Mouse (Mus musculus) thymus, postnatal 10 days (tissue): ENCODE results near the gene Lingo1.

ENCODE experiments used
- DNase-seq, 2 experiments: peaks; one replicate each; pipeline ENCODE4 v3.0.0; 2021; ENCODE audit warnings: low spot score in 2 of 2

Gene Lingo1

GRCm38 (mm10) chr9:56635121-56635497, 161.2 kb downstream of the Lingo1 start:
- DNase-seq, result no peak

DNA sequence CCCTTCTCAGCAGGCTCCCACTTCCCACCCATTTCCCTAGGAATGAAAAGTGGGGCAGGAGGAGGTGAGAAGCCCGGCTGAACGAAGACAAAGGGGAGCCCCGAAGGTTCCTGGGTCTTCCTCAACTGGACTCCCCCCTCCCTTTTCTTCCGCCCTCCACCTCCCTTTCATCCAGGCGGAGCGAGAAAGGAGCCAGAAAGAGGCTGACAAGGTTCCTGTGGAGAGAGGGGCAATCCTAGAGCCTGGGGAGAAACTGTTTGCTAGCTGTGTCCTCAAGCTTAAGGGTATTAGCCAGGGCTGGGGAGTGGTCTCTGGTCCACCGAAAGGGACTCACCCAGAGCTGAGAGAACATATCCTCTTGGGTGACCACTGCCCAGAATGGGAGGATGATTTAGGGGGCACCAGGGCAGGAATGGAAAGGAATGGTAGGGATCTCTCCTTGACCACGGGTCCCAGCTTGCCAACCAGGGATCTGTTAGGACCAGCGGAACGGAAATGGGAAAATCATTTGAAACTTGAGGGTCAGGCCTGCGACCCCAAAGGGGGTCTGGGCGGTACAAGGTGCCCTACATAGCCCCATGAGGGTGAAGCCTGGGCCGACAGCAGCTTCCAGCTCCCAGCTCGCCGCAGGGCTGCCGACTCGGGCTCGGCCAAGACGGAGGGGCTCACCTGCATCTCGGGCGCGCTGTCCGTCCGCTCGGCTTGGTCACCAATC, 161.7 kb downstream of the Lingo1 start:
- no peak for DNase-seq

GRCm38 (mm10) chr9:56633449-56634225, 162.6 kb downstream of the Lingo1 start:
- no peak for DNase-seq

DNA sequence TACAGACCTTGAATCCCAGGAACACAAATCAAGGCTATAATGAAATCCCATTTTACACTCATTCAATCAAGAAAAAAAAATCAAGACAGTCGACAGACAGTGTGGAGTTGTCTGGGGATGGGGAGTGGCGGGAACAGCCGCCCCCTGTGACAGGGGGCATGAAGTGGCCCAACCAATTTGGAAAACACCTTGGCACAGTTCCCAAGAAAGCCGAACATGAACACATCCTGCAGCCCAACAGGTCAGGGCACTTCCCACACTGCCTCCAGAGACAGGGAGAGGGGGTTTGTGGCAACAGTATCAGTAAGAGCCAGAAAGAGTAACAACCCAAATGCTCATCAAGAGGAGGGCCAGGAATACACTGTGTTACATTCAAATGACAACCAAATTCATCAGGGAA, 165.3 kb downstream of the Lingo1 start:
- no peak for DNase-seq

DNA sequence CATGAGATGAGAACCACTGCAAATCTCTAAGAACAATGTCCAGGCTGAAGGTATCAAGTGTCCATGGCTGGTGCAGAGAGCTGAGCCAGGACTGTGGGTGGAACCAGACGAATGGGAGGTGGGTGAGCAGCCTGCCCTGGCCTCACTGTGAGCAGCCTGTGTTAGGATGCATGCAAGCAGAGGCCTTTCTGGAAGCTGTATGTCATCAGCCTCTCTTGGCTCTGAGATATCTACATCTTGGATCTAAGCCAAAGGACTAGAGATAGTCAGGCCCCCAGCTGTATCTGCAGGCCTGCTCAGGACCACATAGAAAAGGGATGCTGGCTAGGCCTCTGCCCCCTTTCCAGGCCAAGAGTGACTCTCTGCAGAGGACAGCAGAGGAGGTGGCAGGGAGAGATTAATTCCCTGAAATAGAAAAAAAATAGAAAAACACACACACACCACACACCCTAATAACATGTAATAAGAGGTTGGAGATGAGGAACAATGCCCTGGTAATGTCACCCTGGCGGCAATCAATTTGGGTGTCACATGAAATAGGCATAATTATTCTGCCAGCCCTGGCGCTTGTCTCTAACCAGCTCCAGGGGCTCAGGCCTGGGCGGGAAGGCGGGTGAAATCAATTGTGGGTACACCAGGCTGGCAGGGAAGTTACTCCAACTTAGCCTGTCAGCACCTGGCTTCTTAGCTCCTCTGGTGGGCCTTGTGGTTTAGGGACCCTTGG, 166.4 kb downstream of the Lingo1 start:
- no peak for DNase-seq

GRCm38 (mm10) chr9:56627295-56627694, 169.0 kb downstream of the Lingo1 start:
- no peak for DNase-seq

GRCm38 (mm10) chr9:56624923-56625322, 171.3 kb downstream of the Lingo1 start:
- DNase-seq, result no peak

DNA sequence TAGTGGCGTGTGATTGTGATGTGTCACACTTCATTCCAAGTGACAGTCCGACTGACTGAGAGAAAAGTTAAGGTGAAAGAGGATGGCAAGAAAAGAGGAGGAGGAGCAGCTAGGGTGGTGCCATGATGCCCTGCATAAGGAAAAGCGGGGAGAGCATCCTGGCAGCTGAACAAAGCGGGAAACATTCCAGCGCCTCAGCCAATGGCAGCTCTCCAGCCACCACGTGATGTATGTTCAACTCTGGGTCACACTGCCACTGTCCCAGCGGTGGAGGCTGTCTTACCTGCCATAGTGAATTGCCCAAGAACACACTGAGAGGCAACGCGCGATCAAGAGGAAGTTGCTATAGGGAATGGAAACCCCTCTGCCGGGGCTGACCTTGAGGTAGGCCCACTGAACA, 172.9 kb downstream of the Lingo1 start:
- DNase-seq, result no peak

DNA sequence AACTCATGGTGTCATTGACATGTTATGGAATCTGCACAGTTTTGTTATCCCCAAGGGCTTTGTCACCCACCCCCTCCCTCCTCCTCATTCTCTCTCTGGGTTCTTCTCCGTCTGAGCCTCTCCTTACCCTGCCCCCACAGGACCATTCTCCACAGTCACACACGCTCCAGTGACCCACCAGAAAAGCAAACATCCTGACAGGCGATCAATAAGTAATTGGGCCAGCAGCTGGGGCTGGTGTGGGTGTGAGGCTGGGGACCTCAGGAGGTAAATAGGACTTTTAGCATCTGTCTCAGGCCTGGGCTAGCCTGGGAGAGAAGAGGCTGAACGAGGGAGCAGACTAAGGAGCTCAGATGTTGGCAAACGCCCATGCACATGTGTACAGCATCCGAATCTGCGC, 173.5 kb downstream of the Lingo1 start:
- no peak for DNase-seq

DNA sequence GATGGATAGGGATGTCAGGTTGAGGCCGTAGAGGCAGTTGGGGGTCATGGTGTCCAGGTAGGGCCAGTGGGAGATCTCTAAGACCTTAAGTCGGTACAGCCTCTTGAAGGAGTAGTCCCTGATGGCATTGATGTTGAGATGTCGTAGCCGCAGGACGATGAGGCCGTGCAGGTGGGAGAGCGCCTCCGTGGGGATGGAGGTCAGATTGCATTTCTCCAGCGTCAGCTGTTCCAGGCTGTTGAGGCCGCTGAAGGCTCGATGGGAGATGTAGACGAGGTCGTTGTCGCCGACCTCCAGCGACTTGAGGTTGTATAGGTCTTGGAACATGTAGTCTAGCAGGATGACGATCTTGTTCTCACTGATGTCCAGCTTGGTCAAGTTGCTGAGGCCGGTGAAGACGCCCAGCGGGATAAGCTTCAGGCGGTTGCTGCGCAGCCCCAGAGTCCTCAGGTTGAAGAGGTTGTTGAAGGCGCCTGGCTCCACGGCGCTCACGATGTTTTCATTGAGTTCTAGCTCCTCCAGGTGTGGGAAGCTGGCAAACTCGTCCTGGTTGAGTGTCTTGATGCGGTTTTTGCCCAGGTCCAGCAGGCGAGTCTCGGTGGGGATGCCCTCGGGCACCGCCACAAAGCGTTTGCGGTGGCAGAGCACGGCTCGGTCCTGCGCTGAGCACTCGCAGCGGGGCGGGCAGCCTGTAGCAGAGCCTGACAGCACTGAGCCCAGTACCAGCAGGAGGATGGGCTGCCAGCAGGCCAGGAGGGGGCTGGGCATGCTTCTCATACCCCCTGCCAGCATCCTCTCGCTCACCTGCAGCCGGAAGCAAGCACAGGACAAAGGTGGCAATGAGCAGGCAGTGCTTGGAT, 175.5 kb downstream of the Lingo1 start:
- no peak for DNase-seq

DNA sequence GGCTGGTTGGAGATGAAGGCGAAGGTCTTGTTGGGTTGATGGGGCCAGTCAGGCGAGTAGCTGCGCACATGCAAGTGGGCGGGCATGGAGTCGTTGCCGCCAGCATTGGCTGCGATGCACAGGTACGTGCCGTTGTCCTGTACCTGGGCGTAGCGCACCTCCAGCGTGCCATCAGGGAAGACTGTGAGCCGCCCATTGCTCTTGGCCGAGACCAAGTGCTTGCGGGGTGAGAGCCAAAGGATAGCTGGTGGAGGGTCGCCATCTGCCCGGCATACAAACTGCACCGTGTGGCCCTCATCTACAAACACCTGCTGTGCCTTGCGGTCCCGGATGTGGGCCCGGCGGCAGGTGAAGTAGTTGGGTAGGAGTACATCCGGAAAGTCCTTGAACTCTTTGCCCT, 176.6 kb downstream of the Lingo1 start:
- DNase-seq, result no peak

GRCm38 (mm10) chr9:56618660-56619059, 177.6 kb downstream of the Lingo1 start:
- DNase-seq, result no peak

DNA sequence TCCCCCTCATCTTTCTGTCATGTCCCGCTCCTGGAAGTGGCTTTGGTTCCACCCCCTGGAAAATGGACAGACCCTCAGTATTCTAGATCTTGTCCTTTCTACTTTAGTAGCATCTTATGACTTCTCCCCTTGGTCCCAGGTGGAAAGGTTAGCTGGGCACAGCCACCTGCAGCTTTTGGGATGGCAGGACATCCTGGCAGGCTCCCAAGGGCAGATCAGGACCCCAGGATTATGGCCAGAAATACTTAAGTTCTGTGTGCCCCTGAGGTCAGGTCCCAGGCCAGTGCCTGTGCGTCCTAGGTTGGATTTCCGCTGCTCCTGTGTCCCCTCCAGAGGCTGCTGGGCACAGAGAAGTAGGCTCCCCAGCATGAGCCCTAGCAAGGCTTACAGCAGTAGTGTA, 180.2 kb downstream of the Lingo1 start:
- DNase-seq, result no peak

GRCm38 (mm10) chr9:56612798-56613183, 183.5 kb downstream of the Lingo1 start:
- DNase-seq, result no peak

- DNase-seq, result no peak
Measured at GRCm38 (mm10) chr9:56611912-56612797, 184.1 kb downstream of the Lingo1 start.

DNA sequence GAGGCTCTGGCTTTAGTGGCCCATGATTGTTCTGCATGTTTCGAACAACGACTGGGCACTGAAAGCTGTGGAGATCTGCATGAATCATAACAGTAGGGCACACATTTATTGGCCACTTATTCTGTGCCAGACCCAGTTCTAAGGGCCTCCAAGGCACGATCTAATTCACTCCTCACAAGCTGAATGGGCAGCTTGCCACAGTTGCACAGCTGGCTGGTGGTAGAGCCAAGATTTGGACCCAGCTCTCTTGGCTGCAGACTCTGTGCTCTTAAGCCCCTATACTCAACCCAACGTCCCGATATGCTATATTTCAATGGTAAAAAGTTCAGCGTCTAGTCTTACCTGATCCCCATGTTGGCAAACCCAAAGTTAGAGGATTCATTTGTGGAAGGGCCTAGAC, 185.3 kb downstream of the Lingo1 start:
- DNase-seq, result no peak

DNA sequence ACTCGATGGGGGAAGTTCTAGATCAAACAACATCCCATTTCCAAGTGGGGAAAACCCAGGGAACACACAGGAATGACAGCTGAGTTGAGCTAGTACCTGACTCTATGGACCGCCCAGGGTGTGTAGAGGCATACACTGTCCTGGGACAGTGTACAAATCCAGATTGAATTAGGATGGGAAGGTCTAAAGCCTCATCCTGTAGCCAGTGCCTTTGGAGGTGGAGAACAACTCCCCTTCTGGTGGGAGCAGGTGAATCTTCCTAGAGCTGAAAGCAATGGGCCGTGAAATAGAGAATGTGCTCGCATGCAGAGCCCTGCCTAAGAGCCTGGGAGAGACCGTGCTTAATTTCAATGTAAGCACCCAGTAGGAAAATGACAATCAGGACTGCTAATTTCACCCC, 185.8 kb downstream of the Lingo1 start:
- no peak for DNase-seq

- no peak for DNase-seq
Measured at GRCm38 (mm10) chr9:56609486-56609885, 186.8 kb downstream of the Lingo1 start.

- DNase-seq, result no peak
Measured at GRCm38 (mm10) chr9:56608691-56609351, 187.4 kb downstream of the Lingo1 start.

DNA sequence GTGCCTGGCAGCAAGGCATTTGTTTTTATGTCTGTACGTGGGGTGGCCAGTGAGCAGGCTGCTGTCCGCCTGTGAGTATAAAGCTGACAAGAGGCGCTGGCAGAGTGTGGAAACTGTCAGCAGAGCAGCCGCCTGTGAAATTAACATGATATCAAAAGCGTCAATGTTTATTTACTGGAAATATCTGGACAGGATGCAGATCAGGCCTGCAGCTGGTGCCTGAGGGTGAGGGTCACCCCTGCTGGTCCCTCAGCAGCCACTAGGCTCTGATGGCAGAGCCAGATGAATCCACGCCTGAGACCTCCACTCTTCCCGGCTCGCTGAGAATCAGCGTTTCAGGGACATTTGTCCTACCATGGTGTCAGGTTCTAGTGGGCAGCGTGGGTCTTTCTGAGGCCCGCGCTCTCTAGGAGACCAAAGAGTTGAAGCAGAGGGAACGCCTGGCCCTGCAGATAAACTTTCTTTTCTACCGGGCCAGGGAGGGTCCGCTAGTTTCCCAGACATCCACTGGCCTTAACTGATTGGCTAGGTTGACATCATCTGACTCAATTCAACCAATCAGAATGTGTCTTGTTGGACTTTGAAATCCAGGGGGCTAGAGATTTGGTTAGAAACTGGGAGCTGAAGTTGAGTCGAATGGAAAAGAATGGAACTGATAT, 190.1 kb downstream of the Lingo1 start:
- DNase-seq, result no peak
